Mouse (Mus musculus) limb, embryonic 10.5 days (tissue): ENCODE measurements at regions not wholly inside any gene's neighbourhood (a gene's known extent, or its start where the extent isn't known, plus 50 kb on each side); places are given as distances from the start of the nearest gene placed in this dataset.

Experiments used
- DNase-seq: peaks from one replicate; pipeline ENCODE4 v3.0.0-alpha.2; 2017; ENCODE audit warnings: low spot score
- H3K27ac ChIP-seq: fragments of 300-500 bp; sonication (generic); 2 replicates; pipeline ENCODE4 v1.5.1; 2016; ENCODE audit warnings: mild to moderate bottlenecking
- H3K27me3 ChIP-seq: fragments of 300-500 bp; sonication (generic); 2 replicates; pipeline ENCODE4 v1.6.1; 2016; ENCODE audit warnings: low read depth, mild to moderate bottlenecking; ENCODE audit not compliant: poor library complexity, severe bottlenecking
- H3K36me3 ChIP-seq: fragments of 300-500 bp; sonication (generic); 2 replicates; pipeline ENCODE4 v1.6.1; 2016; ENCODE audit warnings: mild to moderate bottlenecking, moderate library complexity
- H3K4me1 ChIP-seq: fragments of 300-500 bp; sonication (generic); 2 replicates; pipeline ENCODE4 v1.6.1; 2016
- H3K4me3 ChIP-seq: fragments of 300-500 bp; sonication (generic); 2 replicates; pipeline ENCODE4 v1.5.1; 2016; ENCODE audit warnings: mild to moderate bottlenecking, moderate library complexity
- H3K9me3 ChIP-seq: fragments of 300-500 bp; sonication (generic); replicated peaks from 2 replicates; pipeline ENCODE4 v1.6.1; 2016; ENCODE audit warnings: mild to moderate bottlenecking
- WGBS: fragments of 180-500 bp; shearing (Covaris S2); methylation state at CpG from one replicate; pipeline ENCODE4 v1.1.7; 2016; 5-methylcytosine and 5-hydroxymethylcytosine counted together

GRCm38 (mm10) chr2:167751585-167751984, 62.0 kb upstream of the Tmem189 start:
- H3K4me3 ChIP-seq, result no peak overlapping the region
- peaks cover 7% of the 10 kb centered on the region; the same call in 1 of the 2 replicates for H3K27me3 ChIP-seq
- no peak for DNase-seq
- peaks cover 11% of the 10 kb centered on the region for H3K4me1 ChIP-seq
- 72% methylated on average over 2 of the region's 2 CpGs for WGBS
- H3K9me3 ChIP-seq, result no peaks in the 10 kb centered on the region
- H3K36me3 ChIP-seq, result no peaks in the 10 kb centered on the region
- H3K27ac ChIP-seq, result no peak overlapping the region

GRCm38 (mm10) chr2:167748297-167748696, 58.7 kb upstream of the Tmem189 start:
- 92% methylated on average over 6 of the region's 6 CpGs for WGBS
- H3K4me3 ChIP-seq, result no peak overlapping the region
- no peaks in the 10 kb centered on the region for H3K9me3 ChIP-seq
- H3K4me1 ChIP-seq, result peaks cover 28% of the 10 kb centered on the region
- H3K36me3 ChIP-seq, result no peaks in the 10 kb centered on the region
- DNase-seq, result no peak
- H3K27ac ChIP-seq, result peak overlapping the region; percentile 53; the same call in 1 of the 2 replicates
- H3K27me3 ChIP-seq, result no peaks in the 10 kb centered on the region

GRCm38 (mm10) chr2:167747164-167747843, 57.7 kb upstream of the Tmem189 start:
- Histone ChIP-seq H3K4me1 (peaks cover 28% of the 10 kb centered on the region), H3K27me3 (no peaks in the 10 kb centered on the region), H3K36me3 (no peaks in the 10 kb centered on the region), H3K9me3 (no peaks in the 10 kb centered on the region), H3K4me3 (no peak overlapping the region), H3K27ac (peak overlapping the region; percentile 53)
- 90% methylated on average over 13 of the region's 13 CpGs for WGBS
- no peak for DNase-seq

- Histone ChIP-seq H3K36me3 (no peaks in the 10 kb centered on the region), H3K27me3 (no peaks in the 10 kb centered on the region), H3K4me1 (peaks cover 30% of the 10 kb centered on the region), H3K27ac (peak overlapping the region; percentile 53), H3K9me3 (no peaks in the 10 kb centered on the region), H3K4me3 (no peak overlapping the region)
- WGBS, result 94% methylated on average over 4 of the region's 4 CpGs
- no peak for DNase-seq
Measured at GRCm38 (mm10) chr2:167746344-167746743, 56.7 kb upstream of the Tmem189 start.

- Histone ChIP-seq H3K9me3 (no peaks in the 10 kb centered on the region), H3K27ac (peak overlapping the region; percentile 53), H3K4me3 (no peak overlapping the region), H3K4me1 (peaks cover 39% of the 10 kb centered on the region), H3K27me3 (no peaks in the 10 kb centered on the region), H3K36me3 (no peaks in the 10 kb centered on the region)
- no peak for DNase-seq
- 74% methylated on average over 6 of the region's 6 CpGs for WGBS
Measured at GRCm38 (mm10) chr2:167745409-167745808, 55.8 kb upstream of the Tmem189 start.

GRCm38 (mm10) chr2:167744080-167744479, 54.5 kb upstream of the Tmem189 start:
- Histone ChIP-seq H3K27me3 (no peaks in the 10 kb centered on the region), H3K4me3 (no peak overlapping the region), H3K36me3 (no peaks in the 10 kb centered on the region), H3K9me3 (no peaks in the 10 kb centered on the region), H3K4me1 (peaks cover 53% of the 10 kb centered on the region), H3K27ac (peak overlapping the region; percentile 2; the same call in 1 of the 2 replicates)
- no peak for DNase-seq
- WGBS, result 33% methylated on average over 1 of the region's 1 CpGs

GRCm38 (mm10) chr2:167742479-167742878, 52.9 kb upstream of the Tmem189 start:
- WGBS, result 85% methylated on average over 6 of the region's 6 CpGs
- H3K4me1 ChIP-seq, result peaks cover 62% of the 10 kb centered on the region

GRCm38 (mm10) chr2:167740516-167741189, 51.0 kb upstream of the Tmem189 start:
- H3K27ac ChIP-seq, result 0 out of 2 replicates have a peak overlapping the region, but pooled peaks have one; percentile 53
- H3K4me3 ChIP-seq, result no peak overlapping the region
- peaks cover 51% of the 10 kb centered on the region for H3K4me1 ChIP-seq
- WGBS, result 64% methylated on average over 6 of the region's 6 CpGs
- no peaks in the 10 kb centered on the region for H3K9me3 ChIP-seq
- H3K36me3 ChIP-seq, result no peaks in the 10 kb centered on the region
- H3K27me3 ChIP-seq, result no peaks in the 10 kb centered on the region
- DNase-seq, result no peak

More at GRCm38 (mm10) chr2:167742479-167742878, 52.9 kb upstream of the Tmem189 start:
- Histone ChIP-seq H3K36me3 (no peaks in the 10 kb centered on the region), H3K9me3 (no peaks in the 10 kb centered on the region), H3K27ac (no peak overlapping the region), H3K27me3 (no peaks in the 10 kb centered on the region), H3K4me3 (no peak overlapping the region)
- DNase-seq, result no peak
